Mouse (Mus musculus) cerebellum, postnatal 10 days (tissue): ENCODE results near the gene Zfp831.

Source experiments
- DNase-seq, 2 experiments: peaks; one replicate each; pipeline ENCODE4 v3.0.0; 2021; ENCODE audit warnings: mixed read lengths in 2 of 2

Gene Zfp831

GRCm38 (mm10) chr2:174643448-174644144 lies at the start of gene Zfp831:
Zfp831 (plus strand) TSS chr2:174643534.
- DNase-seq, result no peak

- no peak for DNase-seq
Observed at GRCm38 (mm10) chr2:174594965-174595364, 48.4 kb upstream of the Zfp831 start.

- DNase-seq, result no peak
Observed at GRCm38 (mm10) chr2:174595611-174596010, 47.7 kb upstream of the Zfp831 start.

- no peak for DNase-seq
Observed at GRCm38 (mm10) chr2:174596457-174596856, 46.9 kb upstream of the Zfp831 start.

- no peak for DNase-seq
Observed at GRCm38 (mm10) chr2:174598451-174598850, 44.9 kb upstream of the Zfp831 start.

GRCm38 (mm10) chr2:174599071-174599635 lies 44.2 kb upstream of the Zfp831 start:
- no peak for DNase-seq

GRCm38 (mm10) chr2:174599853-174600271 lies 43.5 kb upstream of the Zfp831 start:
- peak in 1 of 2 experiments; percentile 16 for DNase-seq

GRCm38 (mm10) chr2:174601938-174602685 lies 41.2 kb upstream of the Zfp831 start:
- DNase-seq, result no peak

- DNase-seq, result no peak
Observed at GRCm38 (mm10) chr2:174603321-174603720, 40.0 kb upstream of the Zfp831 start.

- DNase-seq, result no peak
Observed at GRCm38 (mm10) chr2:174605020-174605419, 38.3 kb upstream of the Zfp831 start.

- no peak for DNase-seq
Observed at GRCm38 (mm10) chr2:174605442-174606087, 37.8 kb upstream of the Zfp831 start.

- DNase-seq, result no peak
Observed at GRCm38 (mm10) chr2:174606376-174606775, 37.0 kb upstream of the Zfp831 start.

GRCm38 (mm10) chr2:174609892-174610291 lies 33.4 kb upstream of the Zfp831 start:
- no peak for DNase-seq

GRCm38 (mm10) chr2:174612386-174613063 lies 30.8 kb upstream of the Zfp831 start:
- no peak for DNase-seq

- no peak for DNase-seq
Observed at GRCm38 (mm10) chr2:174613221-174613620, 30.1 kb upstream of the Zfp831 start.

GRCm38 (mm10) chr2:174613921-174614441 lies 29.4 kb upstream of the Zfp831 start:
- no peak for DNase-seq

- DNase-seq, result no peak
Observed at GRCm38 (mm10) chr2:174621881-174622280, 21.5 kb upstream of the Zfp831 start.

GRCm38 (mm10) chr2:174624430-174624829 lies 18.9 kb upstream of the Zfp831 start:
- DNase-seq, result no peak

- DNase-seq, result no peak
Observed at GRCm38 (mm10) chr2:174627021-174627420, 16.3 kb upstream of the Zfp831 start.

GRCm38 (mm10) chr2:174629299-174629850 lies 14.0 kb upstream of the Zfp831 start:
- no peak for DNase-seq

- no peak for DNase-seq
Observed at GRCm38 (mm10) chr2:174636750-174637149, 6.6 kb upstream of the Zfp831 start.

- no peak for DNase-seq
Observed at GRCm38 (mm10) chr2:174644975-174645374, 1.6 kb downstream of the Zfp831 start.
